Mouse (Mus musculus): ENCODE data around the gene Ipo7. TPM values are rescaled to one million over a fixed set of nuclear protein-coding genes. Genes with fewer than 3 reads are reported as not detected.

Gene Ipo7
- polyA plus RNA-seq, 1 experiment from 2014 or later: 18.5 TPM

GRCm38 (mm10) chr7:110078168-110078567 is 60.1 kb downstream of the Ipo7 start:
- Histone ChIP-seq H3K4me2 (ENCODE audit: low read length) (no peak overlapping the region), H3K9ac (ENCODE audit: low read length) (no peak overlapping the region), H3K4me1 (replicated peaks; ENCODE audit: control insufficient read depth, insufficient read depth, low read length) (no peaks in the 10 kb centered on the region), H3K9me3 (ENCODE audit: control insufficient read depth, low read length) (no peaks in the 10 kb centered on the region), H3K27me3 (replicated peaks; ENCODE audit: control insufficient read depth, insufficient read depth, low read length) (no peaks in the 10 kb centered on the region), H3K36me3 (ENCODE audit: control insufficient read depth, insufficient read depth, low read length) (peaks cover 94% of the 10 kb centered on the region), H3K27ac (ENCODE audit: low read depth) (no peak overlapping the region), H3K4me3 (ENCODE audit: low read depth, low read length) (no peak overlapping the region)
- no peak for ATAC-seq (replicated peaks; ENCODE audit: low FRiP score, low TSS enrichment, low read depth)
- DNase-seq (ENCODE audit: low spot score): no peak
- WGBS: 85% methylated on average over 5 of the region's 5 CpGs

GRCm38 (mm10) chr7:110083386-110084165 is 65.5 kb downstream of the Ipo7 start:
- ATAC-seq (replicated peaks; ENCODE audit: low FRiP score, low TSS enrichment, low read depth) (no peak), DNase-seq (ENCODE audit: low spot score) (peak; percentile 67)
- Histone ChIP-seq H3K36me3 (ENCODE audit: control insufficient read depth, insufficient read depth, low read length) (peaks cover 92% of the 10 kb centered on the region), H3K27ac (ENCODE audit: low read depth) (no peak overlapping the region), H3K9me3 (ENCODE audit: control insufficient read depth, low read length) (no peaks in the 10 kb centered on the region), H3K4me2 (ENCODE audit: low read length) (no peak overlapping the region), H3K9ac (ENCODE audit: low read length) (no peak overlapping the region), H3K4me1 (replicated peaks; ENCODE audit: control insufficient read depth, insufficient read depth, low read length) (no peaks in the 10 kb centered on the region), H3K4me3 (ENCODE audit: low read depth, low read length) (no peak overlapping the region), H3K27me3 (replicated peaks; ENCODE audit: control insufficient read depth, insufficient read depth, low read length) (no peaks in the 10 kb centered on the region)
- WGBS: 71% methylated on average over 13 of the region's 13 CpGs

GRCm38 (mm10) chr7:110085217-110085616 is 67.1 kb downstream of the Ipo7 start:
- Histone ChIP-seq H3K4me1 (replicated peaks; ENCODE audit: control insufficient read depth, insufficient read depth, low read length) (no peaks in the 10 kb centered on the region), H3K4me2 (ENCODE audit: low read length) (no peak overlapping the region), H3K9me3 (ENCODE audit: control insufficient read depth, low read length) (no peaks in the 10 kb centered on the region), H3K36me3 (ENCODE audit: control insufficient read depth, insufficient read depth, low read length) (peaks cover 91% of the 10 kb centered on the region), H3K27ac (ENCODE audit: low read depth) (no peak overlapping the region), H3K4me3 (ENCODE audit: low read depth, low read length) (no peak overlapping the region), H3K27me3 (replicated peaks; ENCODE audit: control insufficient read depth, insufficient read depth, low read length) (no peaks in the 10 kb centered on the region), H3K9ac (ENCODE audit: low read length) (no peak overlapping the region)
- ATAC-seq (replicated peaks; ENCODE audit: low FRiP score, low TSS enrichment, low read depth): no peak
- no peak for DNase-seq (ENCODE audit: low spot score)

GRCm38 (mm10) chr7:110087914-110088313 is 69.8 kb downstream of the Ipo7 start:
- no peaks in the 10 kb centered on the region for H3K27me3 ChIP-seq (replicated peaks; ENCODE audit: control insufficient read depth, insufficient read depth, low read length)
- no peaks in the 10 kb centered on the region for H3K4me1 ChIP-seq (replicated peaks; ENCODE audit: control insufficient read depth, insufficient read depth, low read length)
- peak overlapping the region; percentile 74 for H3K27ac ChIP-seq (ENCODE audit: low read depth)
- 54% methylated on average over 4 of the region's 4 CpGs for WGBS
- ATAC-seq (replicated peaks; ENCODE audit: low FRiP score, low TSS enrichment, low read depth) (peak; percentile 94), DNase-seq (ENCODE audit: low spot score) (peak; percentile 61)
- H3K4me3 ChIP-seq (ENCODE audit: low read depth, low read length): no peak overlapping the region
- H3K36me3 ChIP-seq (ENCODE audit: control insufficient read depth, insufficient read depth, low read length): peaks cover 92% of the 10 kb centered on the region
- H3K9ac ChIP-seq (ENCODE audit: low read length): no peak overlapping the region
- H3K9me3 ChIP-seq (ENCODE audit: control insufficient read depth, low read length): no peaks in the 10 kb centered on the region
- no peak overlapping the region for H3K4me2 ChIP-seq (ENCODE audit: low read length)

- no peak overlapping the region for H3K4me3 ChIP-seq (ENCODE audit: low read depth, low read length)
- 0 out of 2 replicates have a peak, but pooled peaks cover 3% of the 10 kb centered on the region for H3K4me1 ChIP-seq (replicated peaks; ENCODE audit: control insufficient read depth, insufficient read depth, low read length)
- no peak overlapping the region for H3K27ac ChIP-seq (ENCODE audit: low read depth)
- peaks cover 94% of the 10 kb centered on the region for H3K36me3 ChIP-seq (ENCODE audit: control insufficient read depth, insufficient read depth, low read length)
- no peaks in the 10 kb centered on the region for H3K9me3 ChIP-seq (ENCODE audit: control insufficient read depth, low read length)
- ATAC-seq (replicated peaks; ENCODE audit: low FRiP score, low TSS enrichment, low read depth) (no peak), DNase-seq (ENCODE audit: low spot score) (no peak)
- no peaks in the 10 kb centered on the region for H3K27me3 ChIP-seq (replicated peaks; ENCODE audit: control insufficient read depth, insufficient read depth, low read length)
- no peak overlapping the region for H3K4me2 ChIP-seq (ENCODE audit: low read length)
- 74% methylated on average over 7 of the region's 7 CpGs for WGBS
- H3K9ac ChIP-seq (ENCODE audit: low read length): no peak overlapping the region
Measured at GRCm38 (mm10) chr7:110091670-110092069, 73.6 kb downstream of the Ipo7 start.

GRCm38 (mm10) chr7:110096332-110096731 is 78.3 kb downstream of the Ipo7 start:
- Histone ChIP-seq H3K4me3 (ENCODE audit: low read depth, low read length) (no peak overlapping the region), H3K36me3 (ENCODE audit: control insufficient read depth, insufficient read depth, low read length) (peaks cover 51% of the 10 kb centered on the region), H3K27ac (ENCODE audit: low read depth) (no peak overlapping the region), H3K4me2 (ENCODE audit: low read length) (no peak overlapping the region), H3K4me1 (replicated peaks; ENCODE audit: control insufficient read depth, insufficient read depth, low read length) (peaks cover 3% of the 10 kb centered on the region; the same call in 1 of the 2 replicates), H3K9me3 (ENCODE audit: control insufficient read depth, low read length) (no peaks in the 10 kb centered on the region), H3K9ac (ENCODE audit: low read length) (no peak overlapping the region), H3K27me3 (replicated peaks; ENCODE audit: control insufficient read depth, insufficient read depth, low read length) (no peaks in the 10 kb centered on the region)
- WGBS: 78% methylated on average over 4 of the region's 4 CpGs
- ATAC-seq (replicated peaks; ENCODE audit: low FRiP score, low TSS enrichment, low read depth) (no peak), DNase-seq (ENCODE audit: low spot score) (no peak)

- DNase-seq (ENCODE audit: low spot score): peak; percentile 58
- 40% methylated on average over 7 of the region's 7 CpGs for WGBS
- Histone ChIP-seq H3K4me1 (replicated peaks; ENCODE audit: control insufficient read depth, insufficient read depth, low read length) (peaks cover 3% of the 10 kb centered on the region; the same call in 1 of the 2 replicates), H3K27ac (ENCODE audit: low read depth) (peak overlapping the region; percentile 7; the same call in 1 of the 2 replicates), H3K4me3 (ENCODE audit: low read depth, low read length) (no peak overlapping the region), H3K9ac (ENCODE audit: low read length) (no peak overlapping the region), H3K36me3 (ENCODE audit: control insufficient read depth, insufficient read depth, low read length) (peaks cover 41% of the 10 kb centered on the region), H3K4me2 (ENCODE audit: low read length) (no peak overlapping the region), H3K27me3 (replicated peaks; ENCODE audit: control insufficient read depth, insufficient read depth, low read length) (no peaks in the 10 kb centered on the region), H3K9me3 (ENCODE audit: control insufficient read depth, low read length) (no peaks in the 10 kb centered on the region)
- peak; percentile 61 for ATAC-seq (replicated peaks; ENCODE audit: low FRiP score, low TSS enrichment, low read depth)
Measured at GRCm38 (mm10) chr7:110097106-110097793, 79.2 kb downstream of the Ipo7 start.

- H3K4me1 ChIP-seq (replicated peaks; ENCODE audit: control insufficient read depth, insufficient read depth, low read length): no peaks in the 10 kb centered on the region; the same call in 1 of the 2 replicates
- H3K4me3 ChIP-seq (ENCODE audit: low read depth, low read length): no peak overlapping the region
- ATAC-seq (replicated peaks; ENCODE audit: low FRiP score, low TSS enrichment, low read depth) (no peak), DNase-seq (ENCODE audit: low spot score) (peak; percentile 59)
- peaks cover 7% of the 10 kb centered on the region for H3K36me3 ChIP-seq (ENCODE audit: control insufficient read depth, insufficient read depth, low read length)
- H3K4me2 ChIP-seq (ENCODE audit: low read length): no peak overlapping the region
- no peaks in the 10 kb centered on the region for H3K27me3 ChIP-seq (replicated peaks; ENCODE audit: control insufficient read depth, insufficient read depth, low read length)
- no peak overlapping the region for H3K9ac ChIP-seq (ENCODE audit: low read length)
- H3K9me3 ChIP-seq (ENCODE audit: control insufficient read depth, low read length): no peaks in the 10 kb centered on the region
- 43% methylated on average over 6 of the region's 6 CpGs for WGBS
- peak overlapping the region; percentile 19; the same call in 1 of the 2 replicates for H3K27ac ChIP-seq (ENCODE audit: low read depth)
Measured at GRCm38 (mm10) chr7:110100854-110101253, 82.8 kb downstream of the Ipo7 start.

All from intestine, embryonic 14.5 days (tissue).